Mouse (Mus musculus) heart, adult 2 months (tissue): ENCODE data around the gene Srsf2.

Experiments used
- CTCF ChIP-seq: fragments of 200-600 bp; IDR thresholded peaks from 2 replicates; pipeline ENCODE4 v1.8.1; 2022; ENCODE audit warnings: antibody characterized with exemption, mild to moderate bottlenecking, moderate library complexity
- EP300 ChIP-seq: fragments of 200-500 bp; IDR thresholded peaks from 2 replicates; pipeline ENCODE4 v1.6.1; 2011; ENCODE audit warnings: low read depth, low read length, control low read depth; ENCODE audit not compliant: insufficient read depth
- POLR2A ChIP-seq: fragments of 200-500 bp; IDR thresholded peaks from 2 replicates; pipeline ENCODE4 v1.6.1; 2011; ENCODE audit warnings: mild to moderate bottlenecking, low read depth, low read length, control low read depth; ENCODE audit not compliant: insufficient read depth

GRCm38 (mm10) chr11:116812793-116813529 is 39.9 kb downstream of the Srsf2 start:
- TF ChIP-seq CTCF, result no peak
- 0 out of 2 replicates have a peak, but pooled peaks have one; percentile 10 for TF ChIP-seq EP300
- TF ChIP-seq POLR2A, result no peak
